Mouse (Mus musculus) liver, adult (tissue): Measurements from ENCODE around the gene Slc38a2.

Source experiments
- GATA4 ChIP-seq: IDR thresholded peaks from 2 replicates; pipeline ENCODE4 v1.6.1; 2014; ENCODE audit warnings: mild to moderate bottlenecking, low read length; ENCODE audit not compliant: insufficient replicate concordance

Slc38a2 gene

DNA sequence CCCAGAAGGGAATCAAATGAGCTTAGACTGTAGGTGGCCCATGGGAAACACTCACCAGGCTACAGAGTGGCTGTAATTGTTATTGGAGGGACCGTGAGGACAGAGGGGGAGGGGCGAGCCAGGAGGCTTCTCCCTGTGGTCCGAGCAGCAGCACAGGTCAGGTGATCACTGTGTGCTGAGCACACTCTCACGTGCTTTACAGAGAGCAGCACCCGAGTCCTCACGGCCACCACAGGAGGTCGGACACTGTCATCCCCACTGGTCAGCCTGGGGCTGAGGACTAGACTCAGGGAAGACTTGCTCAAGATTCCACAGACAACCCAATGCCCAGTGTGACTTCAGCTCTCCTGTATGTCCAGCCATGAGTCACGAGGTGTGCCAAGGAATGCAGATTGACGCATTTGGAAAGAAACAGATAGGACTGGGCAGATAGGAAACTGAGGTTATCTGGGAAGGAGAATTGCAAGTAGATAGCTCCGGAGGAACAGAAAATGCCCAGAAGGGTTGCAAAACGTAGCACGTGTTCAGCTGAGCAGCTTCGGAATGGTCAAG is 38.9 kb downstream of the Slc38a2 start:
- TF ChIP-seq GATA4: no peak

DNA sequence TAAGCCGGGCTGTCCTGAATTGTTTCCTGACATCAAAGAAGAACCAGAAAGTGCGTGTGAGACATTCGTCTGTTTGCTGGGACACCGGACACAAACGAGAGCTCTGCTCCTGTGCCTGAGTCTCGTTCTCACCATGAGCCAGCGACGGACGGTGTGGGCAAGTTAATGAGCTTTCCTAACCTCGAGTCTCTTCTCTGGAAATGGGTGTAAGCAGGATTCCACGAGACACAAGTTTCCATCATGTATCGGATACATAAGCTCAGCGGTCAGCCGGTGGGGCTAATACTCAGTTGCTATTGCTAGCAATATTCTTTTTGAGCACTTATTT is 41.3 kb downstream of the Slc38a2 start:
- TF ChIP-seq GATA4: no peak

DNA sequence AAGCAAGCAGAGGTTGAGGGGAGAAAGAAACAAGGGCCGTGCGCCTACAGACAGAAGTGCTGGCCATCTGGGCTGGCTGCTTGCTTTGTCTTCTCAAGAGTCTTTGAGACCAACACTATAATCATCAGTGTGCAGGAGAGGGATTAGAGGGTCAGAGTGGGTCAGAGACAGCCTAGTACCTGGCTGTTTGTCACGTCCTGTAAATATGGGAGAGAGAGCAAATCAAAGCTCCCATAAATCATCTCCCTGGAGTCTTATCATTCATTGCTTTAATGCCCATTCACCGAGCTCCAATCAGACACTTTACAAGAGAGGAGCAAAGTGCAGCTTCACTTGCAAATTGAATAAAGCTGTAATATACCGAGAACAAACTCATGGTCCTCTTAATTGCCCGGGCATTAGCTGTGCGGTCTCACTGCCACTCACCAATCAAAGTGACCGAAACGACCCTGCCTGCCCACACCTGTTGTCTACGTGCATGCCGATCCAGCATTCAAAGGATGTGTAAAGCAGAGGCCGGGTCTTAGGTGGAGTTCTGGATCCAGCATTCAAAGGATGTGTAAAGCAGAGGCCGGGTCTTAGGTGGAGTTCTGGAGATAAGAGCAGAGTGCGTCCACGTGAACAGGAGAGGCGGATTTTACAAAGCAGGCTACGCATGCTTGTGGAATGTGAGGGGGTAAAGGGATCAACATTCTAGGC is 41.8 kb downstream of the Slc38a2 start:
- TF ChIP-seq GATA4: no peak

DNA sequence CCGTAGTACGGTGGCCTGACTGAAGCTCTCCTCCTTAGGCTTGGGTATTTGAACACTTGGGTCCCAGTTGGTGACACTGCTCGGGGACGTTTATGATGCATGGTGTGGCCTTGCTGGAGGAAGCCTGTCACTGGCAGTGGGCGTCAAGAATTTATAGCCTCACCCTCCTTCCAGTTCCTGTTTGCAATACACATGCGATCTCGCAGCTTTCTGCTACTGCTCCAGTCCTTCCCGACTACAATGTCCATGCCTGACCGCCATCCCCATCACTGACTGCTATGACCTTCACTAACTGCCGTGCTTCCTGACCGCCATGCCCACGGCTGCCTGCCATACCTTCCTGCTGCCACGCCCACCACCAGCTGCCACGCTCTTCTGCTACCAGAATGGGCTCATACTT is 44.0 kb downstream of the Slc38a2 start:
- TF ChIP-seq GATA4: no peak

DNA sequence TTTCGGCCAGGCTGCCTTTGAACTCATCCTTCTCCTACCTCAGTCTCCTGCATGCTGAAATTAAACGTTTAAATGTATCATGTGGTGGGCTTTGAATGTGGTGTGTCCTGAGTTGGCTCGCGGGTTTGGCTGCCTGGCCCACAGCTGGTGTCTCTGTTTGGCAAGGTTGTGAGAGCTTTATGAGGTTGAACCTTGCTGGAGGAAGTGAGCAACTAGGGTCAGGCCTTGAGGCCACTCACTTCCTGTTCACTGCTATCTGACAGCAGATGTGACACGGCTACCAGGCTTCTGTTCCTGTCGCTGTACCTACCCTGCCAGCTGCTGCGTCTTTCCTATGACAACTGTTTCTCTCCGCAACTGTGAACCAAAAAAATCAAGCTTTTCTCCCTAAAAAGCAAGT is 44.8 kb downstream of the Slc38a2 start:
- TF ChIP-seq GATA4: no peak

- no peak for TF ChIP-seq GATA4
These were observed 46.5 kb downstream of the Slc38a2 start for GRCm38 (mm10) chr15:96653011-96653410.

DNA sequence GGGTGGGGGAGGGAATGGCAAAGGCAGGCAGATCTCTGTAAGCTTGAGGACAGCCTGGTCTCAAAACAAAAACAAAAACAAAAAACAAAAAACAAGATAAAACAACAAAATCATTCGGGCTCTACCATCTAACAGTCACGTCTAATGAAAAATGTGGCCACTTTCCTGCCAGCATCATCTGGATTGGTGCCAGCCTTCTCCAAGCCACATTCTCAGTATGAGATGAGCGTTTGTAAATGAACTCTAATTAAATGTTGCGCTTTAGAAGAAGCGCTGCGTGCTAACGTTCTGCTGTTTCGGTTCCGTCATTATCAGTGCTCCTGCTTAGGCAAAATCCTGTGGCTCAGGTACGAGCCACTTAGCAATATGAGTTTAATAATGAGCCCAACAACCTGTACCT is 47.0 kb downstream of the Slc38a2 start:
- TF ChIP-seq GATA4: no peak

GRCm38 (mm10) chr15:96647376-96647775 is 52.2 kb downstream of the Slc38a2 start:
- TF ChIP-seq GATA4: no peak

- no peak for TF ChIP-seq GATA4
These were observed 56.8 kb downstream of the Slc38a2 start, which contains the start of gene Slc38a1 for GRCm38 (mm10) chr15:96642436-96643405. Gene Slc38a1, minus strand, starts transcription at chr15:96642913.

DNA sequence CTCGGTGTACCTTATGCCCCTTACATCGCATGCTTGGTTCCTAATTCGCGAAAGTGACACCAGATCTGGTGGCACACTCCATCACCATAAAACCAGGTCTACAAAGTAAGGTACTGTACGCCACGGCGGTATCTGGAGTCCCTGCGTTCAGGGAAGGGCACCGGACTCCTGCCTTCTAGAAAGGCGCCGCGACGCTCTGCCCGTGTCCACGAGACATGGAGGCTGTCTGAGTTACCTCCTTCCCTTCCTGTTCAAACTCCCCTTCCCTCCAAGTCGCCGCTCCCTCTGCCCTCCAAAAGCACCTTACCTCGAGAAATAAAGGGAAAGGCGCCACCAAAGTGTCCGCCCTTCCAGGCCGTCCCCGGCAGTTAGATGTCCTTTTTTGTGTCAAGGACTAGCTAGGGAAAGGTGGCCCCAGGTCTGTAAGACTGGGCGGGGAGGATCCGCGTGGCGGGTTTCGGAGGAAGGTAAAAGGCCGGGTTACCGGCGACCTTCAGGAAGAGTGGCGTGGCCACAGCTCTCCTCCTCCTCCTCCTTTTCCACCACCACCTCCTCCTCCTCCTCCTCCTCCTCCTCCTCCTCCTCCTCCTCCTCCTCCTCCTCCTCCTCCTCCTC is 57.6 kb downstream of the Slc38a2 start:
- TF ChIP-seq GATA4: no peak

DNA sequence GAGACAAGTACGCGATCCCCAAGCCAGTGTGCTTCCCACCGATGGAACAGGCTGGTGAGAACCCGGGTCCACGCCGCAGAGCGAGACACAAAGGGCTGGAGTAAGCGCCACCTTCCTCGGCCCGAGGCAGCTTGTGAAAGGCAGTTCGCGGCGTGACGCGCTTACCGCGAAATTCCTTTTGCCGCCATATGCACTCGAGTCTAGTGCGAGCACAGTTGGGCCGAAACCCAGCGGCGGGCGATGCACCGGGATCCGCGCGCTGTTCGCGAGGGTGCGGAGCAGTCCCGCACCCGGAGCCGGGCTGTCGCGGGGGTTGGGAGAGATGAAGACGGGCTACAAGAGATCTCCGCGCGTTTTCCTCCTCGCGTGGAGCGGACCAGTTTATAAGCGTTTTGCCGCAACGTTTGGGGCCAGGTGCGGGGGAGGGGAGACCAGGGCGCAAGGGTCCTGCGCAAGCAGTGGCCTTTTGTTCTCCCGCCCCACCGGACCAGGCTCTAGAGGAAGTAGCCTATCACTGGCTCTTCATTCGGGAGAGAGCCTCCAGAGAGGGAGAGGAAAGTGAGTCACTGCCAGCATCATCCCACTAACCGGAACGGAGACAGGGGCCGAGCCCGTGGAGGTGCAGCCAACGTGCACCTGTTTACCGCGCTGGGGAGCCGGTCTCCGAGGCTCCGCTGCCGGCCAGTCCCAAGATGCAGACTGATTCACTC is 58.3 kb downstream of the Slc38a2 start:
- no peak for TF ChIP-seq GATA4

DNA sequence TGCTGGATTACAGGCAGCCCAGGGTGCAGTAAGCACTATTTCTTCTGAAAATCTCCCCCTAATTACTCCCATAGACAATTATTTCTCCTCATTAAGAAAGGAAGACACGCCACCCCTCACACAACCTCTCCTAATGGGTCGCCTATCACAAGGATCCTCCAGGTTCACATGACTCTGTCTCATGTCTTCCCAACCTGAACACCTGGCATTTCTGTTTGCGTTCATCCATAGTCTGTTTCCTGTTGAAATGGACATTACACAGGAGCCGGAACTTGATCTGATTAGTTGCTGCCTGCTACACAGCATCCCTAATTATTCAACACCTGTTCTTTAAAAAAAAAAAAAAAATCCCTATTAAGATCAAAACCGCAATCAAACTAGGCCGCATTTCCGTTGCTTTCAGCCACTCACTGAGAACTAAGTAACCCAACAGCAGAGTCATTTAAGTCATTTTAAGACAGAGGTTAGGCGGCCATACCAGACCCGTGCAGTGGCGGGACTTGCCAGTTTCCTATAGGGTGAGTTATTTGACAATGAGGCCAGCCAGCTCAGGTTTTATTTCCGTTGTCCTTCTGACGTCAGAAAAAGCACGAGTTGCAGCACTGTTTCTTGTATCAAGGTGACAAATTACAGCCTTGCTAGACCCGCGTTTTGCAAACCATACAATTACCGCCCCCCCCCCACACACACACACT is 59.1 kb downstream of the Slc38a2 start:
- no peak for TF ChIP-seq GATA4

DNA sequence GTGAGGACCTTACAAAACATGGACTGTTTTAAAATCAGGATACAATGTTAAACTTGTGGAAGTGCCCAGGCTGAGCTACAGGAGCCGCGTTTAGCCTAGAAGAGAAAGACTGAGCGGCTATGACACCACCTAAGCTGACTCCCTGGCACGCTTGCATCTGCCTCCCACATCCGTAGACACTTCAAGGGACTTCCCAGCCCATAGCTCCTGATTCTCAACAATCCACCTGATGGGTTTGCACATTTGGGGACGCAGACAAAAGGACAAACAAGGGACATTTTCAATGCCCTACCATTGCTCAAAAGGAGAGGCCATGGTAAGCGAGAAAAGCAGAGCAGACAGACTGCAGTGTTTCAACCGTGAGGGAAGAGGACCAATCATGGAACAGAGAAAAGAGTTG is 59.9 kb downstream of the Slc38a2 start:
- TF ChIP-seq GATA4: no peak

DNA sequence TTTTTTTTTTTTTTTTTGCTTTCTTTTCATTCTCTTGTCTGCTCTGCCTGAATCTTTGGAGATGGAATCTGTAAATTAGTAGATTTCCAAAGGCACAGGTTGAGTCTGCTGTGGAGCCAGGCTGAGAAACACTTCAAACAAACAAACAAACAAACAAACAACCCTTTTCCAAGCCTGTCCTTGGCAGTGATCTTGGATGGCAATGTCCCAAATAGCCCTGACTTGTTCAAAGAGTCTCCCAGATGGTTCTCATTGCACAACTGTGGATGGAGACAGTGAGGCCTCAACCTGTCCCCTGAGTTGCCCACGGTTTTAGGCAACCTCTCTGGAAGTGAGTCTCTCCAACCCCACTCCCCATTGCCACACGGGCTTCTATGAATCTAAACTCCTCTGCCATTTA is 60.9 kb downstream of the Slc38a2 start:
- no peak for TF ChIP-seq GATA4
